Mouse (Mus musculus) thymus, postnatal 4 days (tissue): ENCODE results near the gene Adar.

Experiments
- DNase-seq: peaks from one replicate; pipeline ENCODE4 v3.0.0; 2021

The Adar gene

GRCm38 (mm10) chr3:89714359-89715206, at the start of gene Adar:
TSS of gene Adar (plus strand) at chr3:89715022.
- peak; percentile 84 for DNase-seq

DNA sequence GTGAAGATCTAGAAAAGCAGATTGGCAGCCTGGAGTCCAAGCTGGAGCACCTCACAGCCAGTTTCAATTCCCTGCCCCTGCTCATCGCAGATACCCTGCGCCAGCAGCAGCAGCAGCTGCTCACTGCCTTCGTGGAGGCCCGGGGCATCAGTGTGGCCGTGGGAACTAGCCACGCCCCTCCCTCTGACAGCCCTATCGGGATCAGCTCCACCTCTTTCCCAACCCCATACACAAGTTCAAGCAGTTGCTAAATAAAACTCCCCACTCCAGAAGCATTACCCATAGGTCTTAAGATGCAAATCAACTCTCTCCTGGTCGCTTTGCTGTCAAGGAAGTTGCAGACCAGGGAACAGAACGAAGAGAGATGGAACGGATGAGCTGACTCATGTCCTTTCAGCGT, 47.7 kb upstream of the Adar start:
- DNase-seq = no peak

- no peak for DNase-seq
Observed at GRCm38 (mm10) chr3:89671334-89671733, 43.5 kb upstream of the Adar start.

DNA sequence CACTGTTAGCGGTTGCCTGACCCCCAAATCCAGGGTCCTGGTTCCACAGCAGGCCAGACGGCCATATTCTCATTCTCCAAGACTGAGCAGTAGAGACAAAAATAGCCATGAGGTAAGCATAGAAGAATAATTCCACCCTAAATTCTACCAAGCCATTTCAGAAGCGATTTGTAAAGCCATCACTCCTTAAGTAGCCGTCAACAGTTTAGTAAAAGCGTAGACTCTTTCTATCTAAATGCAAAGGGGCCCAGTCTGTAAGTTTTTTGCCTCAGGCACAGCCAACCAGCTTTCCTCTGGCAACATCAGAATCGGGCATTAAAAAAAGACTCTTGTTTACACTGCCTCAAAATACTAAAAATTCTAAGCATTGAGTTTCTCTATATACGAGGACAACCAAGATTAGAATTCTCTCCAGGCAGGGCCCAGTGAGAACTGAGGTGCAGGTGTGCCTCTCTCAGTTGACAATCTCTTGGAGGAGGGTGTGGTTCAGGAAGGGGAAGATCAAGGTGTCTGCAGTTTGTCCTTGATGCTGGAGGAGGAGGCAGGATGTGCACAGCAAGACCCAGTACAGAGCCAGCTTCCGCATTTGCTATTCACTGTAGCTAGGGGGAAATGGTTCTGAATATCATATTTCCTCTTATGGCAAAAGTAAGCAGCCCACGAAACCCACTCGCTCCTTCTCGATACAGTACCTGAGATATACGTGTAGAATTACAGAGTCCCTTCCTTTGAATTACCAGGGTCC, 42.1 kb upstream of the Adar start:
- DNase-seq = peak; percentile 29

DNA sequence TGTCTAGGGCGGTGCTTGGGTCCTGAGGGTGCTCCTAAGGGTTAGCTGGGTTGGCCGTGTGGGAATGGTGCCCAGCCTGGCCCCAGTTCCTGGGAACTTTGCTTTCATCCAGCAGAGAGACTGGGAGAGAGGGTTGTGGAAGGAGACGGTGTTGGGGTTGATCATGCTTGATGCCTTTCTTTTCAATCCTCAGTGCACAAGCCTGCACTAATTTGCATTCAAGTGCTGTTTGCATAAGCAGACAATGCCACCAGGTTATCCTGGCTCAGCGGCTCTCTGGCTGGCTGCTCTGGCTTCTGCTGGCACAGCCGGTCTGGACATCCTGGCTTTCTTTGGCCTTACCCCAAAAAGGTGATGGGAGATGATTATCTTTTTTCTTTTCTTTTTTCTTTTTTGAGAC, 37.2 kb upstream of the Adar start:
- no peak for DNase-seq

GRCm38 (mm10) chr3:89686031-89686430, 28.8 kb upstream of the Adar start:
- DNase-seq = no peak

- peak; percentile 90 for DNase-seq
Observed at GRCm38 (mm10) chr3:89688694-89689581, 25.9 kb upstream of the Adar start.

- DNase-seq = no peak
Observed at GRCm38 (mm10) chr3:89691776-89692175, 23.0 kb upstream of the Adar start.

- DNase-seq = no peak
Observed at GRCm38 (mm10) chr3:89696152-89696821, 18.5 kb upstream of the Adar start.

DNA sequence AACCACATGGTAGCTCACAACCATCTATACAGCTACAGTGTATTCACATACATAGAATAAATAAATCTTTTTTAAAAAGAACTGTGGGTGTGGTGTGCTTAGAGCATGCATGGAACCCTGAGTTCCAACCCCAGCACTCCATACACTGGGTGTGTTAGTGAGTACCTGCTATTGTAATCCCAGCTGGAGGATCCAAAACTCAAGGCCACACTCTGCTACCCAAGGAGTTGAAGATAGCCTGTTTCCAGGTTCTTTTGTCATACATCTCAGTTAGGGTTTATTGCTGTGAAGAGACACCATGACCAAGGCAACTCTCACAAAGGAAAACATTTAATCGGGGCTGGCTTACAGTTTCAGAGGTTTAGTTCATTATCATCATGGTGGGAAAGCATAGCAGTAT, 15.9 kb upstream of the Adar start:
- DNase-seq = no peak

DNA sequence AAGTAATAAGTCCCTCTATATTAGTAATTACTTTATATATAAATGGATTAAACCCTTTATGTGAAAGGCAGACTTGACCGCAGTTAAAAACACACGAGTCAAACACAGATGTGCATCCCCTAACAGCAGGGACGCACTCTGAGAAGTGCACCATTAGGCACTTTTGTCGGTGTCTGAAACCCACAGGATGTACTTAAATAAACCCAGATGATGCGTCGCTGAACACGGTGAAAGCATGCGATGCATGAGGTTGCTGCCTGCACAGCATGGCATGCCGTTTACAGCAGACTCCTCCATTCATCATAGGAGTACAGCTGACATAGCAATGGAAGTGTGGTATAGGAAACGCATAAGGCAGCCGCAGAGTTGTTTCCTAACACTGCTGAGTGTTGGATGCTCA, 14.4 kb upstream of the Adar start:
- no peak for DNase-seq

DNA sequence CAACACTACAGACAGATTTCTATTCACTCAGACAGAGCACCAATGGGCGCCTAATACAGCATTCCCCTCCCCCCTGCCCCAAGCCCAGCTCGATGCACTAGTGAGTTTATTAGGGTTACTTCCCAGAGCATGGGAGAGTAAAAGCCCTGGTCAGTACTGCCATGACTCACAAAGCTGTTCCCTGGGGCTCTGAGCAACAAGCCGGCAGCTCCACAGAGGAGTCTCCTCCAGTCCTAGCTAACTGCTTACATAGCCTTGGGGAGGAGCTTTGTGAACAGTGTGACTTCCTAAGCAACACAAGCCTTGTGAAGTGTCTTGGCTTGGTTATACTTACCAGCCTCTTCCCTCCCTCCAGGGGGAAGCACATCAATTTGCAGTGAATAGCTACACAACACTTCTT, 11.2 kb upstream of the Adar start:
- DNase-seq = no peak

DNA sequence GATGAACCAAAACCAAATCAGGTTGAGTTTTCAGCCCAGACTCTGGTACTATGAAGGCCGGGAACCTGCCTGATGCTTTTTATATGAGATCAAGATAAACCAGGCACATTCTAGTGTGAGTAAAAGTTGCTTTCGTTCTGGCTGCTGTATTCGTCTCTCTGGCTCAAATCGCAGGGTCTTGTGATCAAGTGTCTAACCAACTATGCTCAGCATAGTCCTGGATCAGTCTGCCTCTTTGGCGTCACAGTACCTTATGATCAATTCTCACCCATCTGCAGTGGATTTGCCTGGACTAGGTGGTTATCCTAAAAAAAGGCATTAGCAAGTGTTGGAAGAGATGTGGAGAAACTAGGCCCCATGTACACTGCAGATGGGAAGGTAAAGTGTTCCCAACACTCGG, 10.8 kb upstream of the Adar start:
- DNase-seq = no peak

DNA sequence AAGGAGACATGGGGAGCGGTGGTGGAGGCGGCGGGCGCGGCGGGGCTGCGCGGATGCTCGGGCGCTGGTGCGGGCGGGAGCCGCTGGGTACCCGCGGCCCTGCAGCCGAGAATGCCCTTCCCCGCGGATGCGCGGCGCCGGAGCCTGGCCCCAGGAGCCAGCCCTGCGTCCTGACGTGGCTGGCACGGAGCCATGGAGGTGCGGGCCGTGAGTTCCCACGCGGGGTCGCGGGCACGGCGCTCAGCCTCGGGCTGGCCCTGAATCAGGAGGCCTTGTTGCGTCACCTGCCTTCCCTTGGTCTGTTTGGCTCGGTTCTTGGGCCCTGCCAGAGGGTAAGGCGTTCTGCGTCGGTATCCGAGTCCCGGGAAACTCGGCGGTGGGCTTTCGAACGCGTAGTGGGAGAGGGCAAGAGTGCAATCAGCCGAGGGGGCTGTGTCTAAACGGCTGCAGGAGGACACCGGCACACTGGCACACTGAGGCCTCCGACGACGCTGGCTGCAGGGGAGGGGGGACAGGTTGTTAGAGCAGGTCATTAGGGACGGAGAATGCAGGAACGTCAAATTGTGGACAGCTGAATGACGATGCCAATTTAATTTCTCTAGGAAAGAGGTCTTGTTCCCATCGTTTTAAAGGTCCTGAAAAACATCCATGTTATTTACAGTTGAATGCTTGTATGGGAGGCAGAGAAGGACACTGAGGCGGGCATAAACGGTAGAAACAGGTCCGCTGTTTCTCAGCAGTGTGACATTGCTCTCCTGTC, 565 bp downstream of the Adar start:
- DNase-seq = no peak

- no peak for DNase-seq
Observed at GRCm38 (mm10) chr3:89715967-89716256, 1.1 kb downstream of the Adar start.

DNA sequence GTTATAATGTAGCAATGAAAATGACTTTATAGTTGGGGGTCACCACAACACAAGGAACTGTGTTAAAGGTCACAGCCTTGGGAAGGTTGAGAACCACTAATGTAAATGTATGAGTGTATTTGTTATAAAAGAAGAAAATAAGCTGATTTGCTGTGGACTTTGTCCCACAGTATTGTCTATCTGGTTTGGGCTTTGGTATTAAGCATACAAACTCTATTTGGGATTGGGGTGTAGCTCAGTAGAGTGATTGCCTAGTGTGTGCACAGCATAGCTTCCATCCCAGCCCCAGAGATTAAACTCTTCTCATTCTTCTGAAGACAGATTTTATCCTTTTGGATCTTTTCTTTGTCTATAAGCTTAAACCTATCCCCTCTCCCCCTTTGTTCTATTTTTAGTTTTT, 7.2 kb downstream of the Adar start:
- no peak for DNase-seq

DNA sequence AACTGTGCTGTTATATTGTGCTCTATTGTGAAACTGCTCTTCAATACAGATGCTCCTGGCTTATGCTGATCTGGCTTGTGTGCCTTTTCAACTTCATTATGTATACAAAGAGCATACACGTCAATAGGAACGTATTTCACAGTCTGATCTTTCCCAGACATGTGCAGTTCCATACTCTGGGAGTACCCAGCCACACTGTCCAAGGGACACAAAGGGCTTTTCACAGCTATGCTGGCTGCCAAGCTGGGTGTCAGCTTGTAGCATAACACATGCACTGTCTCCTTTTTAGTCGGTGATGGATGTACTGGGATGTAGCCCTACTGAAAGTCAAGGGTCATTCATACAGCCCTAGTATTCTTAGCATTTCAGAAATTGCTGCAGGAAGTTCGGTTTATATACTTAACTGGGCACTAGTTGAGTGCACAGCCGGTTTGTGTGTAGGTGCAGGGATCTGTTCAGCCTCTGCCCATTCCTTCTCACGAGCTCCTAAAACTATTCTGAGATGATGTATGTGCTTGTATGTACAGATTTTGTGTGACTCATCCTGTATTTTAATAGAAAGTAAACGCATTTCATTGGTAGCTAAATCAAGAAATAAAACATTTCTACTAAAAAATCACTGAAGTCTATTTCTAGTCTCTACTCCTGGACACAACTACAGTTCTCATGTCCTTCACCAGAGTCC, 8.7 kb downstream of the Adar start:
- no peak for DNase-seq

GRCm38 (mm10) chr3:89727028-89727427, 12.2 kb downstream of the Adar start:
- peak; percentile 76 for DNase-seq

GRCm38 (mm10) chr3:89728848-89729247, 14.0 kb downstream of the Adar start:
- no peak for DNase-seq

GRCm38 (mm10) chr3:89730350-89731331, 15.8 kb downstream of the Adar start:
- DNase-seq = peak; percentile 92
